Comparison of ENCODE assay signal across 36 mouse cellular contexts in the genomic region with DNA sequence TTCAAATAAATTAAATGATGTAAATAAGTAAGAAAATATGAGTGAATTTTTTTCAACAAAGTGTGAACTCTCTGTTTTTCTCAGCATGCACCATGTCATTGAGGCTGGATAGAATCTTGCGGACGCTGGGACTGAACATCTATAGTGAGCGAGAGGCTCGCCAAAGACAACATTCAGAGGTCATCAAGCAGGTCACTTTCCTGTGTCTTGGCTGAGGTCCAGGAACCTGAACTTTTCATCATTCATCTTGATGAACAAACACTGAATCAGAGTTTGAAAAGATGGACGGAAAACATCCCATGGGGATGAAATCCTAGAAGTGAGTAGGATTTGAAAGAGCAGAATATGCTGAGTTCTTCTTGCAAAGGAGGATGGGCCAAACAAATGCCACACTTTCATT.
DNase-seq lines count a peak whose midpoint lies in the region; ATAC-seq and TF ChIP-seq lines count a peak whose summit lies in the region.
"Had no signal": no experiment of that assay in that cellular context is flagged by ENCODE, and none has a peak within 500 bp of the region (broad histone marks: within the 10 kb centered on the region; RNA-seq: fewer than 3 reads in every experiment).

No protein-coding gene starts in this region.

- peaks cover 17% of the 10 kb centered on the region for H3K4me1 ChIP-seq in liver, adult 2 months (ENCODE audit: control insufficient read depth, insufficient read depth, low read length)
- H3K4me1 ChIP-seq in liver, embryonic 12.5 days, result no peaks in the 10 kb centered on the region
- H3K4me1 ChIP-seq: limb, embryonic 15.5 days had no signal

- no peaks in the 10 kb centered on the region for H3K36me3 ChIP-seq in liver, adult 2 months (ENCODE audit: control insufficient read depth, insufficient read depth, low read length)
- no peaks in the 10 kb centered on the region for H3K36me3 ChIP-seq in liver, embryonic 12.5 days
- H3K36me3 ChIP-seq: embryonic facial prominence, embryonic 12.5 days; heart, embryonic 10.5 days; heart, embryonic 15.5 days; hindbrain, embryonic 12.5 days; intestine, embryonic 15.5 days; limb, embryonic 10.5 days; limb, embryonic 15.5 days; midbrain, embryonic 13.5 days had no signal

- no peaks in the 10 kb centered on the region for H3K27me3 ChIP-seq in liver, adult 2 months (ENCODE audit: control insufficient read depth, insufficient read depth, low read length)
- no peaks in the 10 kb centered on the region for H3K27me3 ChIP-seq in liver, embryonic 12.5 days (replicated peaks)
- H3K27me3 ChIP-seq: embryonic facial prominence, embryonic 12.5 days; heart, embryonic 15.5 days; hindbrain, embryonic 12.5 days; intestine, embryonic 15.5 days; limb, embryonic 15.5 days; megakaryocyte, embryonic 14.5 days; midbrain, embryonic 13.5 days had no signal

- H3K4me3 ChIP-seq in liver, adult 2 months (ENCODE audit: insufficient read depth, low read depth, low read length), result no peak overlapping the region
- H3K4me3 ChIP-seq in liver, embryonic 12.5 days, result no peak overlapping the region
- H3K4me3 ChIP-seq: embryonic facial prominence, embryonic 12.5 days; erythroblast, embryonic 14.5 days; heart, embryonic 10.5 days; heart, embryonic 15.5 days; hindbrain, embryonic 12.5 days; intestine, embryonic 15.5 days; limb, embryonic 10.5 days; limb, embryonic 15.5 days; megakaryocyte, embryonic 14.5 days; midbrain, embryonic 13.5 days had no signal

- no peak for TF ChIP-seq CTCF in liver, adult 2 months (IDR thresholded peaks at IDR 0.05; ENCODE audit: low read depth, low read length)

- peak; percentile 72 for DNase-seq in heart, adult 11 months
- DNase-seq in heart, postnatal 10 days, result no peak
- DNase-seq in liver, adult 2 months (ENCODE audit: extremely low read depth, low read depth, low spot score), result peak; percentile 90
- DNase-seq in embryo, embryonic 10.5 days (ENCODE audit: low spot score), result peak; percentile 57
- no peak for DNase-seq in gastrocnemius, adult 18-20 months (ENCODE audit: low spot score)
- DNase-seq: adrenal gland, postnatal 10 days; B cell, adult 2 months; cerebellum, adult 11 months; cerebellum, adult 9-10 months; cerebellum, postnatal 36 days; forebrain, postnatal 0 days; gastrocnemius, postnatal 14 days; heart, postnatal 36 days; kidney, adult 2 months; kidney, postnatal 25 days; layer of hippocampus, postnatal 36 days; lung, adult 18-20 months; lung, postnatal 4 days; retina, postnatal 1 day; right cerebral cortex, postnatal 14 days; thymus, postnatal 4 days had no signal

- H3K9ac ChIP-seq in liver, adult 2 months (ENCODE audit: low read depth, low read length), result no peak overlapping the region
- no peak overlapping the region for H3K9ac ChIP-seq in liver, embryonic 12.5 days
- H3K9ac ChIP-seq: embryonic facial prominence, embryonic 12.5 days; forebrain, postnatal 0 days; heart, embryonic 15.5 days; hindbrain, embryonic 12.5 days; intestine, embryonic 15.5 days; limb, embryonic 15.5 days; midbrain, embryonic 13.5 days had no signal

- H3K27ac ChIP-seq in liver, adult 2 months (replicated peaks; ENCODE audit: insufficient read depth, low read depth, low read length), result no peak overlapping the region
- H3K27ac ChIP-seq in liver, embryonic 12.5 days, result no peak overlapping the region
- H3K27ac ChIP-seq: embryonic facial prominence, embryonic 12.5 days; heart, embryonic 10.5 days; heart, embryonic 15.5 days; hindbrain, embryonic 12.5 days; hindbrain, postnatal 0 days; intestine, embryonic 15.5 days; limb, embryonic 10.5 days; limb, embryonic 15.5 days; midbrain, embryonic 13.5 days had no signal

- TF ChIP-seq POLR2A in liver, adult 2 months (IDR thresholded peaks at IDR 0.05; ENCODE audit: extremely low read depth, insufficient read depth, low read length), result no peak

- WGBS in liver, adult 2 months, result 15% methylated on average over 5 of the region's 5 CpGs
- 76% methylated on average over 5 of the region's 5 CpGs for WGBS in liver, embryonic 12.5 days (ENCODE audit: insufficient replicate concordance)

- H3K79me2 ChIP-seq in liver, adult 2 months (ENCODE audit: control insufficient read depth, insufficient read depth, low read length), result peaks cover 15% of the 10 kb centered on the region; the same call in 1 of the 2 replicates

- no peaks in the 10 kb centered on the region; the same call in 1 of the 2 replicates for H3K9me3 ChIP-seq in liver, embryonic 12.5 days (replicated peaks)
- H3K9me3 ChIP-seq: embryonic facial prominence, embryonic 12.5 days; heart, embryonic 10.5 days; heart, embryonic 15.5 days; hindbrain, embryonic 12.5 days; intestine, embryonic 15.5 days; limb, embryonic 10.5 days; limb, embryonic 15.5 days; megakaryocyte, embryonic 14.5 days; midbrain, embryonic 13.5 days had no signal

- no peak overlapping the region for H3K4me2 ChIP-seq in liver, embryonic 12.5 days
- H3K4me2 ChIP-seq: embryonic facial prominence, embryonic 12.5 days; heart, embryonic 15.5 days; hindbrain, embryonic 12.5 days; intestine, embryonic 15.5 days; limb, embryonic 15.5 days; midbrain, embryonic 13.5 days had no signal

- intact Hi-C loops in heart, postnatal 10 days (cut with DNase I), result no loop called here

- no peak for ATAC-seq in liver, embryonic 12.5 days
- no peak for ATAC-seq in erythroblast, adult 5-6 weeks (replicated peaks; ENCODE audit: low FRiP score, poor library complexity, severe bottlenecking)
- ATAC-seq: activated CD4-positive, CD25-positive, alpha-beta regulatory T cell, adult 4 months; forebrain, postnatal 0 days; hindbrain, postnatal 0 days; intestine, embryonic 15.5 days; lung, postnatal 0 days; midbrain, embryonic 13.5 days had no signal

Comparison
In these comparisons a context has a peak if more than half of its experiments do, and no peak if none do; other contexts are left out.
1. DNase-seq: peak in heart, adult 11 months (single experiment), liver, adult 2 months (single experiment) and embryo, embryonic 10.5 days (single experiment); none in heart, postnatal 10 days (0 of 2) and gastrocnemius, adult 18-20 months (single experiment).